Mouse (Mus musculus) liver, embryonic 18 days (tissue): ENCODE data around the gene Hsd17b2. TPM values are rescaled to one million over a fixed set of nuclear protein-coding genes. Genes with fewer than 3 reads are reported as not detected.

Source experiments
- polyA plus RNA-seq: library from polyadenylated mRNA; depleted of rRNA; stranded (reverse); fragments of >200 nt; gene quantifications from 2 replicates; pipeline ENCODE4 v1.2.3, GENCODE M21; 2012; rRNA removed

Gene Hsd17b2
- polyA plus RNA-seq: 95.7 and 98.8 TPM in 2 replicates

DNA sequence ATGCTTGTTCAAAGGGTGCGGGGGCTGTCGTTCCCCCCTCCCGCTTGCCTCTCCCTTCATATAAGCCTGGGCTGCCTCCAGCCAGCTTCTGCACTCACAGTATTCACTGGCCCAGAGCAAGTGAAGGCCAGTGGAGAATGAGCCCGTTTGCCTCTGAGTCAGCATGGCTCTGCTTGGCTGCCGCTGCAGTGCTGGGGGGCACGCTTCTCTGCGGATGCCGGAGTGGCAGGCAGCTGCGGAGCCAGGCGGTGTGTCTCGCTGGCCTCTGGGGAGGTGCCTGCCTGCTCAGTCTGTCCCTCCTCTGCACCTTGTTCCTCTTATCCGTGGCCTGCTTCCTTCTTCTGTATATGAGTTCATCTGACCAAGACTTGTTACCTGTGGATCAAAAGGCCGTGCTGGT lies at the start of gene Hsd17b2:
Gene Hsd17b2, plus strand, starts transcription at position 46 of the 400 bp plus-strand sequence.

DNA sequence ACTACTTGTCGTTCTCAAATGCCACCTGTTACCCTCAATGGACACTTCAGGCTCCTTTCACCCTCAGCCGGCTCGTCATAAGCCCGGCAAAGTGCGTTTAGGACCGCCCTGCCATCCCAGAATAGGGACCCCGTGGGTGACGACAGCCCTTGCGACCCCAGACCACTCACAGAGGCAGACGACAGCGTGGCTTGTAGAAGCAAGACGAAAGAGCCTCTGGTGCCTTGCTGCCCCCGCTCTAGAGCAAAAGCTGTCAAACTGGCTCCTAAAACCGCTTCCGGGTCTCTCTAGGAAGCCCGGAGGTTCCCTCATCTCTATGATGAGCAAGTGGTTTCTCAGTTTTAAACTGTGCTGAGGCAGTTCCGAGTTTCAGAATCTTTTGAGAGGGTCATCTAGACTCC lies 28.3 kb upstream of the Hsd17b2 start, which contains the start of gene Sdr42e1:
Gene Sdr42e1, minus strand, starts transcription at position 260 of the 401 bp plus-strand sequence.

DNA sequence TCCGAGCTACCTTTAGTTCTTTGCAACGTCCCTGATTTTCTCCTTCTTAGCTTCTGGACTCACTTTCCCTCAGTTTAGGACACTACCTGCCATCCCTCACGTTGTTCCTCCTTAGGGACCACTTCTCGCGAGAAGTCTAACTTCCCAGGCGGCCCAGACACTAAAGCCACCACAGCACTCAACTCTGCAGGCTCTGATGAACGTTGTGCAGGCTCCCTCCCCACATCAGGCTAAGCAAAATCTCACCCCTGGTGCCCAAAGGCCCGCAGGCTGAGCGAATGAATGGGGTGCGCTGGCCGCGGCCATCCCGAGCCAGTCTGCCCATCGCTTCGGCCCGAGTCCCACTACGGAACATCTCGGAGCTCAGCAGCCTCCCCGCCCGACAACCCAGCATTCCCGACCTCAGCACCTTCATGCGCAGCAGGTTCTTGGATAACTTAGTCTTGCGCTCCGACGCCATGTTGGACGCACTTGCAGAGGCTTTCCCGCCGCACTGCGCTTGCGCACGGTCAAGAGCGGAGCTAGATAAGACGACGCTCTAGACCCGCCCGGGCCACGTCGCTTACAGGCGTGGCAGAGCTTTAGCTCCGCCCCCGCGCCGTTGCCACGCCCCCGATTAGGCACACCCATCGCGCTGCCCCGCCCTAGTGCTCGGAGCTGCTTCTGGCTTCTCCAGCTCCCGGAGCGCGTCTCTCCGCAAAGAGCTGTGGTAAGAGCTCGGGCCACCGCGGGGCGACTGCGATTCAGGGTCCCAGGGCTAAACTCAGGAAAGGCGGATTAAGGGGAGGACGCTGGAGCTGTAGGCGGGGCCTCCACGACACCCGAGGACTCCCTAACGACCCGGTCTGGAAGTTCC lies 100.0 kb downstream of the Hsd17b2 start, which contains the start of gene Mphosph6:
Gene Mphosph6, minus strand, starts transcription at position 501 of the 856 bp plus-strand sequence.

Other genes with a start within 250 kb of the Hsd17b2 start
- gene Plcg2, start 203.6 kb upstream of the Hsd17b2 start, polyA plus RNA-seq: 5.5 and 6.2 TPM in 2 replicates
- gene Sdr42e1, start 28.2 kb upstream of the Hsd17b2 start, polyA plus RNA-seq: 17.5 and 18.0 TPM in 2 replicates
- 13.0 and 14.6 TPM in 2 replicates for gene Mphosph6, start 100.0 kb downstream of the Hsd17b2 start, polyA plus RNA-seq